Comparison of ENCODE assay signal across 9 mouse cellular contexts in genomic region chr14:56203975-56204374, GRCm38 (mm10). TPM values are rescaled to one million over a fixed set of nuclear protein-coding genes. Genes with fewer than 3 reads are reported as not detected.
DNase-seq lines count a peak whose midpoint lies in the region; ATAC-seq lines count a peak whose summit lies in the region.
"Had no signal": no experiment of that assay in that cellular context is flagged by ENCODE, and none has a peak within 500 bp of the region (broad histone marks: within the 10 kb centered on the region; RNA-seq: fewer than 3 reads in every experiment).

No protein-coding gene starts in this region.

- DNase-seq in kidney, adult 11 months: peak; percentile 15
- peak; percentile 60 to 67 for DNase-seq in cerebellum, postnatal 36 days
- DNase-seq in heart, postnatal 14 days: peak; percentile 52 to 71
- peak; percentile 59 to 73 for DNase-seq in left cerebral cortex, postnatal 14 days (ENCODE audit: low spot score in 2 of 2)
- peak; percentile 29 to 66 for DNase-seq in thymus, postnatal 10 days (ENCODE audit: low spot score in 2 of 2)

- WGBS in kidney, embryonic 16.5 days: 6% methylated on average over 2 of the region's 2 CpGs

- no peaks in the 10 kb centered on the region for H3K36me3 ChIP-seq in kidney, embryonic 16.5 days (ENCODE audit: insufficient read depth, low read length)

- no peak overlapping the region for H3K27ac ChIP-seq in kidney, embryonic 16.5 days (ENCODE audit: low read length)

- no peaks in the 10 kb centered on the region for H3K4me1 ChIP-seq in kidney, embryonic 16.5 days (ENCODE audit: insufficient read depth, low read length)

- no peaks in the 10 kb centered on the region for H3K27me3 ChIP-seq in kidney, embryonic 16.5 days (ENCODE audit: insufficient read depth, low read length)

- no peak overlapping the region for H3K4me2 ChIP-seq in kidney, embryonic 16.5 days (replicated peaks; ENCODE audit: low read depth, low read length)

- no peaks in the 10 kb centered on the region for H3K9me3 ChIP-seq in kidney, embryonic 16.5 days (ENCODE audit: low read length)

- intact Hi-C loops in heart, postnatal 14 days (cut with DNase I): loop anchor here (5.0 kb wide), 1 partner anchor 98 kb away; no protein-coding TSS in a partner anchor
- intact Hi-C loops in left cerebral cortex, postnatal 14 days (cut with DNase I): no loop called here

- no peak overlapping the region for H3K9ac ChIP-seq in kidney, embryonic 16.5 days (replicated peaks; ENCODE audit: low read length)

- no peak overlapping the region for H3K4me3 ChIP-seq in kidney, embryonic 16.5 days (ENCODE audit: low read length)

- no peak for ATAC-seq in kidney, embryonic 16.5 days (ENCODE audit: low FRiP score, low TSS enrichment)
- ATAC-seq in activated CD4-positive, CD25-positive, alpha-beta regulatory T cell, adult 4 months: peak; percentile 24
- ATAC-seq in neutrophil, adult 5-6 weeks (ENCODE audit: extremely low read depth, insufficient number of reproducible peaks, low FRiP score, poor library complexity, severe bottlenecking): peak; percentile 26; the same call in 1 of the 2 replicates

RNA-seq across cellular contexts. Expression of gene Gzmf, which starts 7.2 kb away (rescaled TPM):
- not detected in 2 replicates for polyA plus RNA-seq in kidney, embryonic 16.5 days (2015; fragmentation: Nextera tagmentation; extraction: Ambion mirVana)
- polyA plus RNA-seq in activated CD4-positive, CD25-positive, alpha-beta regulatory T cell, adult 4 months (2017; shearing (Covaris generic)): under 1 TPM in 1 of 2 experiments, not detected in 1; 0.96 TPM
- not detected for total RNA-seq in heart, postnatal 14 days (2021)
- not detected for total RNA-seq in left cerebral cortex, postnatal 14 days (2021)
- not detected in 2 replicates for total RNA-seq in neutrophil, adult 5-6 weeks (2017)
- polyA plus RNA-seq: stomach, embryonic 14.5 days had no signal

RNA-seq across cellular contexts. Expression of gene Gzmn, which starts 29.6 kb away (rescaled TPM):
- not detected in 2 replicates for polyA plus RNA-seq in kidney, embryonic 16.5 days (2015; fragmentation: Nextera tagmentation; extraction: Ambion mirVana)
- polyA plus RNA-seq in activated CD4-positive, CD25-positive, alpha-beta regulatory T cell, adult 4 months (2017; shearing (Covaris generic)): not detected
- not detected for total RNA-seq in heart, postnatal 14 days (2021)
- not detected for total RNA-seq in left cerebral cortex, postnatal 14 days (2021)
- not detected in 2 replicates for total RNA-seq in neutrophil, adult 5-6 weeks (2017)
- polyA plus RNA-seq: stomach, embryonic 14.5 days had no signal

RNA-seq across cellular contexts. Expression of gene Gzmc, which starts 30.5 kb away (rescaled TPM):
- polyA plus RNA-seq in kidney, embryonic 16.5 days (2015; fragmentation: Nextera tagmentation; extraction: Ambion mirVana): not detected in 2 replicates
- 10 to 100 TPM in 1 of 2 experiments, 1 to 10 TPM in 1; 6.0 to 10.5 TPM for polyA plus RNA-seq in activated CD4-positive, CD25-positive, alpha-beta regulatory T cell, adult 4 months (2017; shearing (Covaris generic))
- total RNA-seq in heart, postnatal 14 days (2021): not detected
- not detected for total RNA-seq in left cerebral cortex, postnatal 14 days (2021)
- not detected in 2 replicates for total RNA-seq in neutrophil, adult 5-6 weeks (2017)
- polyA plus RNA-seq: stomach, embryonic 14.5 days had no signal

RNA-seq across cellular contexts. Expression of gene Gzmg, which starts 44.6 kb away (rescaled TPM):
- not detected in 2 replicates for polyA plus RNA-seq in kidney, embryonic 16.5 days (2015; fragmentation: Nextera tagmentation; extraction: Ambion mirVana)
- polyA plus RNA-seq in activated CD4-positive, CD25-positive, alpha-beta regulatory T cell, adult 4 months (2017; shearing (Covaris generic)): not detected
- total RNA-seq in heart, postnatal 14 days (2021): not detected
- total RNA-seq in left cerebral cortex, postnatal 14 days (2021): not detected
- total RNA-seq in neutrophil, adult 5-6 weeks (2017): not detected in 2 replicates
- polyA plus RNA-seq: stomach, embryonic 14.5 days had no signal

RNA-seq across cellular contexts. Expression of gene Gzmb, which starts 58.1 kb away (rescaled TPM):
- polyA plus RNA-seq in kidney, embryonic 16.5 days (2015; fragmentation: Nextera tagmentation; extraction: Ambion mirVana): 0.11 TPM in 1 of 2 replicates, not detected in the other
- 100 to 1,000 TPM; 142 to 148 TPM for polyA plus RNA-seq in activated CD4-positive, CD25-positive, alpha-beta regulatory T cell, adult 4 months (2017; shearing (Covaris generic))
- not detected for total RNA-seq in heart, postnatal 14 days (2021)
- total RNA-seq in left cerebral cortex, postnatal 14 days (2021): not detected
- 1.2 and 3.1 TPM in 2 replicates for total RNA-seq in neutrophil, adult 5-6 weeks (2017)

Comparison
In these comparisons a context has a peak if more than half of its experiments do, and no peak if none do; other contexts are left out.
1. DNase-seq: peak in every context shown above with its lines; median percentile 66 in left cerebral cortex, postnatal 14 days; 64 in cerebellum, postnatal 36 days; 62 in heart, postnatal 14 days; 48 in thymus, postnatal 10 days; 15 in kidney, adult 11 months.